Mouse (Mus musculus) ovary, adult 18-20 months (tissue): Measurements from ENCODE around the gene Mob3a.
A peak's percentile ranks its signal among the peaks of the same experiment; 100 is the strongest.

Experiments
- DNase-seq: peaks from one replicate; pipeline ENCODE4 v3.0.0; 2022; ENCODE audit warnings: low spot score, mixed read lengths

Gene Mob3a

DNA sequence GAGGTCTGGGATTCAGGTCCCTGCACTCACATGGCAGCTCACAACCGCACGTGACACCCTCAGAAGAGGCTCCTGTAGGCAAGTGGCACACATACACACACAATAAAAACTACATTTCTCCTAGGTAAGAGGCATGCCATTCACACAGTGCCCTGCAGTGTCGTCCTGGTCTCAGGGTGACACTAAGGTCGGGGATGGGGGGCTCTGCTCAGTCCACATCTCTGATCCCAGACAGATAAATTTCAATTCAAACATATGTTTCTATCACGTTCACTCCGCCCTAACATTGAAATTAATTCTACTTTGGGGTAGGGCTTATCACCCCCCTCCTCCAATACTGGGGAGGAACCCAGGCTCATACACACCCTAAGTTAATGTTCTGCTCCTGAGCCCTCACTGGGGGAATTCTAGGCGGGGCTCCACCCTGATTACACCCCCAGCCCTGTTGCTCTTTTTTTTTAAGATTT lies 1.7 kb downstream of the Mob3a start:
- no peak for DNase-seq

GRCm38 (mm10) chr10:80698605-80699004 lies 3.2 kb downstream of the Mob3a start:
- no peak for DNase-seq

- DNase-seq = no peak
These were observed 4.0 kb downstream of the Mob3a start for GRCm38 (mm10) chr10:80697812-80698211.

GRCm38 (mm10) chr10:80697393-80697787 lies 4.4 kb downstream of the Mob3a start:
- no peak for DNase-seq

DNA sequence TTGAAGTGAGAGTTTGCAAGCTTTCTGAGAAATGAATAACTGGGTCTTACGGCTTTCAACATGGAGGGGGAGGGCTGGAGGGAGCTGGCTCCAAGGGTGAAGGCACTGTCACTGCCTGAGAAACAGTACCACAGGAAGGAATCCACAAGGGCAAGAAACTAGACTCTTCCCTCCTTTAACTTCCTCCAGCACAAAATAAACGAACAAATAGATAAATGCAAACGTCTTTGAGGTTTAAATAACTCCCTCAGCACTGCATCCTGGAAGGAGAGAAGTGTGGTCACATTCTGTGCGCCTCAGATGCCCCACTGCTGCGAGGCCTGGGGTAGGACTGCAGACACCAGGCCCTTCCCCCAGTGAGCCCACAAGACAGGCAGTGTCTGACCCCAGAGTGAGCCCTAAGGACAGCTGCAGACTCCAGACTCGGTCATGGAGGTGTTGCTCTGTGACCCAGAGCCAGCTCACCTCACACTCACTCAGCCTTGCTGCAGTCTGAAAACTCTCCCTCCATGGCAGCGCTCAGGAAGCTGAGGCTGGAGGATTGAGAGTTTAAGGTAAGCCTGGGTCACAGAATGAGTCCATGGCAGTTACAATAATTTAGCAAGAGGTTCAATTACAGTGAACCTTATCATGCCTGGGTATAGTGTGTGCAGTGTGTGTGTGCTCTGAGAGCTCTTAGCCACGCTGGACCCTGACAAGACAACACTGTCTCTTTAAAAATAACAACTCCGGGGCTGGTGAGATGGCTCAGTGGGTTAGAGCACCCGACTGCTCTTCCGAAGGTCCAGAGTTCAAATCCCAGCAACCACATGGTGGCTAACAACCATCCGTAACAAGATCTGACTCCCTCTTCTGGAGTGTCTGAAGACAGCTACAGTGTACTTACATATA lies 5.0 kb downstream of the Mob3a start:
- no peak for DNase-seq

- no peak for DNase-seq
These were observed 5.8 kb downstream of the Mob3a start for GRCm38 (mm10) chr10:80695801-80696501.

DNA sequence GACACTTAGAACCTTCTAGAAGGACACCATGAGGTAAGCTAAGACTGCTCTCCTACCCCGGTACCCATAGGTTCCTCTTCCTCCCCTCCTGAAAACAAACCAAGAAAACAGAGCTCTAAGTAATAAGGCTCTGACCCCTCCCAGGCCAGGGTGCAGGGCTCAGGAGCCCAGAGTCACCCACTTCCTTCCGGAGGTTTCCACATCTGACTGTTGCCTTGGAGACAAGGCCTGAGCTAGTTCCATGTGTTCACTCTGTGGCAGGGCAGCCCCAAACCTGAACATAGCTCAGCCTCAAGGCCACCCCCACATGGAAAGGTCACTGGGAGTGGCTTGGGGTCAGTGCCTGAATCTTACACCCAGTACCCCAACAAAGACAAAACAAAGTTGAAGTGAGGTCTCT lies 6.6 kb downstream of the Mob3a start:
- DNase-seq = no peak

- no peak for DNase-seq
These were observed 7.4 kb downstream of the Mob3a start for GRCm38 (mm10) chr10:80694159-80694938.

- no peak for DNase-seq
These were observed 8.3 kb downstream of the Mob3a start for GRCm38 (mm10) chr10:80693401-80694045.

DNA sequence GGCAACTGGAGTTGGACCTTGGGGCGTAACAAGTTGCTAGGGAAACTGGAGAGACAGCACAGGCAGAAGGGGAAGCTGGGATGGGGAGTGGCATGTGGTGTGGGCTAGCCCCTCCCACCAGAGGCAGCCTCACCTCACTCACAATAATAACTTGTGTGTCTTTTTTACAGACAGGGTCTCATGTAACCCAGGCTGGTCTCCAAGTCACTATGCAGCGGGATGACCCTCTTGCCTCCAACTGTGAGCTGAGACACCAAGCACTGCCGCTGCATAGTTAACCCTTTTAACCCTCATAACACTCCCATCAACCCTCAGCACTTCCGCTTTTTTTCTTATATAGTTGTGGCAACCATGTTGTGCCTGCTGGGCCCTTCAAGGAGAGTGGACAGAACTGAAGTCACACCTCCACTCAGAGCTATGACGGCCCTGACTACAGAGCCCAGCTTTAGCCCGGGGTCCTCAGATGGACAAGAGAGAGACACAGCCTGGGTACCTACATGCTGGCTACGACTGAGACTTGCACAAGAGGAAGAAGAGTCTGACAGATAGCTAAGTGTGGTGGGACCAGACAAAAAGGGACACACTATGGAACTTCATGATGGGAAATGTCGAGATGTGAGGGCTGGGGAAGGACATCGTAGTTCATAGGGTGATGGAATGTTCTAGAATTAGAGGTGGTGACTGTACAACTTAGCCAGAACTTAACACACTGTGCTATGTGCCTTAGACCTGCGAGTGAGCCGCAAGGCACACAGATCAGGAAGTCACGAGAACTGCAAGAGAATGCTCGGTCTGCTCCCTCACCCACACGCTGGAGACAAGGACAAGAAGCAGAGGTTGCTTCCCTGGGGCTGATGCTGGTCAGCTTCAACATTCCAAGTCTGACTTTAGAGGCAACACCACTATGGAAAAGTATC lies 9.3 kb downstream of the Mob3a start:
- DNase-seq = no peak

DNA sequence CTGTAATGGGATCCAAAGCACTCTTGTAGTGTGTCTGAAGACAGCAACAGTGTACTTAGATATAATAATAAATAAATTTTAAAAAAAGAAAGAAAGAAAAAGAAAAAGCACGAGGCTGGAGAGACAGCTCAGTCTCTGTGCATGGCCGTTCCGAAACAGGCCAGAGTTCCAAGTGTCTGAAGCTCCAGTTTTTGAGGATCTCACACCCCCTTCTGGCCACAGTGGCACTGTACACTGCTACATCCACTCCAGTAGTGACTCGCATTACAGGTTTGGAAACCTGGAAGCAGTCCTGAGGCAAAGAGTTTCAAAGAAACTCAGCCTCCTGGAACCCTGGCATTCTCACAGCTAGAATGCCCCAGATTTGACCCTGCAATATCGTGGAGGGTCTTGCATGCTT lies 13.9 kb downstream of the Mob3a start:
- no peak for DNase-seq

DNA sequence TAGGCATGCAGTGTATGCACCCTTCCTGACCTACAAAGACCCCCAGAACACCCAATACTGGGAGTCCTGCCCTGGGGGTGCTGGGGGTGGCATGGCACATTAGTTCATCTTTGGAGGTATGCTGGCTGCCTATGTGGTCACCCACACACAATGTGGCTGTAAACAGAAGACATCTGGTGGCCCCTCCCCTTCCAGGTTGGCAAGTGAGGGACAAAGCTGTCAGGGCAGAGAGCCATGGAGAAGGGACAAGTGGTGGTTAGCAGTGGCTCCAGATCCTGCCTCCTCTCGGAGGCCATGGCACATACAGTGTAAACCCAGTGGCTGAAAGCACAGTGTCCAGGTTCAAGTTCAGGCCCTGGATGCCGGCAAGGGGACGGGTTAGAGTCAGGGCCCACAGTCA lies 15.2 kb downstream of the Mob3a start:
- no peak for DNase-seq

DNA sequence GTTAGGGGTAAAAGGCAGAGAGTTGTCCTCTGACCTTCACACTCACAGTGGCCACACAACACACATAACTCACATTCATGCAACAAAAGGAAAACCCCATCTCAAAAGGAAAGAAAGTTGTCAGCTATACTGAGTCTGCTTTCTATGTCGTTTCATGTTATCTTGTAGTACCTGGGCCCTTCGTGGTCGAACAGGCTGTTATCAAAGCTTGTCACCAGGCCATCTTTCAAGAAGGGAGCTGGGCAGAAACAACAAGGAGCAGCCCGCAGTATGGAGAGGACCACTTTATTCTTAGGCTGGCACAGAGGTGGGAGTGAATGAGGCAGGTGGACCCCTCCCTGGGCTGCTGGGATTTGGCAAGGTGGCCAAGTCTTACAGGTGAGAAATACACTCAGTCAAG lies 16.8 kb downstream of the Mob3a start:
- DNase-seq = no peak

- DNase-seq = peak; percentile 55
These were observed 17.6 kb downstream of the Mob3a start for GRCm38 (mm10) chr10:80684214-80684613.

GRCm38 (mm10) chr10:80683647-80684046 lies 18.1 kb downstream of the Mob3a start:
- no peak for DNase-seq

DNA sequence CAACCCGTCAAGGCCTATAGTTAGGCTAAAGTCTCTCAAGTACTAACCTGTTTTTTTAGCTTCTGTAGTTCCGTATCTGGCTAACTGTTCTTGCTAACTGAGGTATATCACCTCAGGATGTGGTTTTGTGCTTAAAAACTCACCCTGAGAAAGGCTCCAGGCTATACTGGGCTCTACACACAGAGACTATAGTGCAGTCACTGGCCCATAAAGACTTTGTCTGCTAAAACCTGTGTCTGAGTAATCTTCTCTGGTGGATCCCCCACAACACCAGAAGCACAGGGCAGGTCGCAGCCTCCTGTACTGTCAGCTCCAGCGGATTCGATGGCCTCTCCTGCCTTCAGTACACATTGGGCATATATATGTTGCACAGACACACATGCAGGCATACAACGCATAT lies 19.8 kb downstream of the Mob3a start:
- DNase-seq = no peak

DNA sequence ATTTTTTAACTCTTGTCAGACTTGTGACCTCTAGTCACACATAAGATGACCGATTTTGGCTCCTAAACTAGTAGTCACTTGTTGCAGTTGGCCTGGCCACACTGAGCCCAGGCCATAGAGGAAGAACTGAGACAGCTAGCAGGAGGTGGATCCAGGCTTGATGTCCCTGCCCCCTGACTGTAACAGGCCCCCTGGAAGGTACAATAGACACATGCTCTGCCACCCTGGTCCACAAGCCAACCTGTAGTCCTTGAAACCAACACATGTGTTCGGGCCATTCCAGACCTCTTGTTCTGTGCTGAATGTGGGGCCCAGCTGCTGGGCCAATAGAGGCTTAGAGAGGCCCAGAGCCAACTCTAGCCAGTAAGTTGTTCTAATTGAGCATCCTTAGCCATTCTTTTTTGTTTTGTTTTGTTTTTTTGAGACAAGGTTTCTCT lies 21.5 kb downstream of the Mob3a start:
- no peak for DNase-seq

- no peak for DNase-seq
These were observed 22.1 kb downstream of the Mob3a start for GRCm38 (mm10) chr10:80679556-80680259.

DNA sequence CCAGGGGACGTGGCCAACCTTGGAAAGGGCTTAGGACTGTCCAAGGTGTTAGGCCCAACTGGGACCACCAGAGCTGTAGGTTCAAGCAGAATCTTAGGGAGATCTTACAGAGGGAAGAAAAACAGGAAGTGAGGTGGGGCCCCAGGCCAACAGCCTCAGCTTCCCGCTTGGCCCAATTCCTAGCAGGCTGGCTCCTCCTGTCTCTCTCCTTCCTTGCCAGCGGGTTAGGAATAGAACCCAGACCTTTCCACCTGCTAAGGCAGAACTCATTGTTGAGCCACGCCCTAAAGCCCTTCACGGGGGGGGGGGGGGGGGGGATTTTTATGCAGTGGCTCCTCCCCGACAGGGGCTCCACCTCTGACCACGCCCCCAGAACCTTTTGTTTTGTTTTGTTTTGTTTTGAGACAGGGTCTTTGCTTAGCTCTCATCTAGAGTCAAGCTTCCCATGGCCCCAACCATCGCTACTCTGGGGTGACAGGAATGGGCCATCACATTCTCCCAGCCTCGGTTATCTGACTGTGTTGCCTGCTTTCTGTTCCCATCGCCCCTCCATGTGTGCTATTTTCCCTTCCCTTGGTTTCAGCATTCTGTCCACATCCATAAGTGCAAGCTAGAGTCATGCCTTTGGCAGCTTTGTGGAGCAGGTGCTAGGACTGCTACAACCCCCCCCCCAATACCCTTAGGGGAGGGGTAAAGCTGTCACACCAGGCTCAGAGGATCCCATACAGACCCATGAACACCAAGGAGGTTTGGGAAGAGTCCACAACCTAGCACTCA lies 23.0 kb downstream of the Mob3a start:
- DNase-seq = no peak
